Mouse (Mus musculus) urinary bladder, postnatal 4 days (tissue): Measurements from ENCODE around the gene Vwf.

Experiments used
- DNase-seq, 2 experiments: peaks; one replicate each; pipeline ENCODE4 v3.0.0; 2021 to 2022; ENCODE audit warnings: low spot score in 2 of 2

The Vwf gene

GRCm38 (mm10) chr6:125620764-125621163 lies 74.2 kb downstream of the Vwf start:
- no peak for DNase-seq

GRCm38 (mm10) chr6:125622434-125622833 lies 75.9 kb downstream of the Vwf start:
- no peak for DNase-seq

- no peak for DNase-seq
Observed at GRCm38 (mm10) chr6:125640486-125640885, 93.9 kb downstream of the Vwf start.

- DNase-seq: no peak
Observed at GRCm38 (mm10) chr6:125641146-125641545, 94.6 kb downstream of the Vwf start.

- no peak for DNase-seq
Observed at GRCm38 (mm10) chr6:125648964-125649363, 102.4 kb downstream of the Vwf start.

GRCm38 (mm10) chr6:125651335-125651734 lies 104.8 kb downstream of the Vwf start:
- DNase-seq: no peak

- DNase-seq: no peak
Observed at GRCm38 (mm10) chr6:125653416-125653815, 106.8 kb downstream of the Vwf start.

- no peak for DNase-seq
Observed at GRCm38 (mm10) chr6:125656921-125657320, 110.3 kb downstream of the Vwf start.

- no peak for DNase-seq
Observed at GRCm38 (mm10) chr6:125657966-125658365, 111.4 kb downstream of the Vwf start.

GRCm38 (mm10) chr6:125661106-125661877 lies 114.7 kb downstream of the Vwf start:
- peak; percentile 37 to 81 for DNase-seq

- no peak for DNase-seq
Observed at GRCm38 (mm10) chr6:125663906-125664305, 117.3 kb downstream of the Vwf start.

GRCm38 (mm10) chr6:125671835-125672234 lies 125.3 kb downstream of the Vwf start:
- no peak for DNase-seq

- no peak for DNase-seq
Observed at GRCm38 (mm10) chr6:125678492-125678891, 131.9 kb downstream of the Vwf start.

GRCm38 (mm10) chr6:125680613-125681012 lies 134.0 kb downstream of the Vwf start:
- DNase-seq: no peak

GRCm38 (mm10) chr6:125685420-125685819 lies 138.8 kb downstream of the Vwf start:
- no peak for DNase-seq

- DNase-seq: no peak
Observed at GRCm38 (mm10) chr6:125687986-125688385, 141.4 kb downstream of the Vwf start.

- no peak for DNase-seq
Observed at GRCm38 (mm10) chr6:125690057-125690703, 143.6 kb downstream of the Vwf start, which contains the start of gene Ano2. Ano2 (plus strand) TSS chr6:125690419.

- DNase-seq: no peak
Observed at GRCm38 (mm10) chr6:125701146-125701545, 154.6 kb downstream of the Vwf start.

- no peak for DNase-seq
Observed at GRCm38 (mm10) chr6:125711261-125711660, 164.7 kb downstream of the Vwf start.

GRCm38 (mm10) chr6:125726408-125726807 lies 179.8 kb downstream of the Vwf start:
- DNase-seq: no peak

GRCm38 (mm10) chr6:125727484-125727911 lies 180.9 kb downstream of the Vwf start:
- DNase-seq: no peak

- DNase-seq: no peak
Observed at GRCm38 (mm10) chr6:125729471-125729870, 182.9 kb downstream of the Vwf start.

- no peak for DNase-seq
Observed at GRCm38 (mm10) chr6:125729986-125730535, 183.5 kb downstream of the Vwf start.
